Comparison of ENCODE assay signal across 8 mouse cellular contexts in the genomic region with DNA sequence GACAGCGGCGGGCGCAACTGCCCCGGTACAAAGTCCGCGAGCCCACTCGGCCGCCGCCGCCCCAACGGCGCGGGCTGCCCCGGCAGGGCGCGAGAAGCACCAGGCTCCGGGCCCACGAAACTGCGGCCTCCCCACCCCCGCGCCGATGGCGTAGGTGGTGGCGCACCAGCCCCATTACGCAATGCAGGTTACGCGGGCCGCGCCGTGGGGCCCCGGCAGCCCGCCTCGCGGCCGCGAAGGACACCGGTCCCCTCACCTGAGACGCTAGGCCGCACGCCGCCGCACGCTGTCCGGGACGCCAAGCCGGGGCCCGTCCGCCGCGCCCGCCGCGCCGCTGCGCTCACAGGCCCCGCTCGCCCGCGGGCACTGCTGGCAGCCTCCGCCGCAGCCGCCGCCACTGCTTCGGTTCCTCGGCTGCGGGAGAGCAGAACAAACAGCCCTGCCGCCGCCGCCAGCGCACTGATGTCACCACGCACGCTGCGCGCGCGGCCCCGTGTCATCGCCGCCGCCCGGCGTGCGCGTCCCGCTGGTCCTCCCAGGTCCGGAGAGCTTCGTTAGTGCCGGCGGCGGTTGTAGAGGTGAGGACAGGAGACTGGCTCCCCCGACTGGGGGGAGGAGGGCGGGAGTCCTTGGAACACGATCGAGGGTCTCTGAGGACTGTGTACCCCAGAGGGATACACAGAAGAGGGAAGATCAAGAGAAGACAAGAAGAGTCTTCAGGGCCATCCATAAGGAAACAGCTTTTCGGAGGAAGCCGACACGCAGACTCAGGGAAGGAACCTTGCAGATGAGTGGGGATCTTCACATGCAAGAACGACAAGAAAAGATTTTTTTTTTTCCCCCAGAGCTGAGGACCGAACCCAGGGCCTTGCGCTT. TPM values are rescaled to one million over a fixed set of nuclear protein-coding genes. Genes with fewer than 3 reads are reported as not detected.
DNase-seq lines count a peak whose midpoint lies in the region; ATAC-seq and TF ChIP-seq lines count a peak whose summit lies in the region.

A gene (minus strand): TSS at position 461 of the 876 bp plus-strand sequence.

- H3K27ac ChIP-seq in bone marrow macrophage, adult 2 months (ENCODE audit: insufficient read depth, low read depth, low read length): peak within 1 kb of the TSS; percentile 85
- H3K27ac ChIP-seq in embryonic fibroblast, embryonic 13.5 days (ENCODE audit: insufficient read depth, low read length): peak within 1 kb of the TSS; percentile 97
- H3K27ac ChIP-seq in heart, embryonic 10.5 days: peak within 1 kb of the TSS; percentile 100
- H3K27ac ChIP-seq in kidney, embryonic 15.5 days: peak within 1 kb of the TSS; percentile 99

- DNase-seq in A20 (ENCODE audit: low read depth, low spot score) (peak; percentile 93), liver (peak; percentile 92)
- DNase-seq in heart, embryonic 10.5 days (ENCODE audit: low spot score): peak; percentile 96
- DNase-seq in spleen, postnatal 4 days (ENCODE audit: low spot score in 2 of 2): peak; percentile 89 to 95

- under 1% methylated on average over 97 of the region's 100 CpGs for WGBS in heart, embryonic 10.5 days
- WGBS in kidney, embryonic 15.5 days: under 1% methylated on average over 99 of the region's 100 CpGs

- H3K27me3 ChIP-seq in heart, embryonic 10.5 days (ENCODE audit: insufficient read depth, poor library complexity, severe bottlenecking): no peaks in the 10 kb centered on the region
- no peaks in the 10 kb centered on the region for H3K27me3 ChIP-seq in kidney, embryonic 15.5 days

- H3K4me1 ChIP-seq in bone marrow macrophage, adult 2 months (ENCODE audit: control insufficient read depth, insufficient read depth, low read length): peaks cover 20% of the 10 kb centered on the region
- H3K4me1 ChIP-seq in embryonic fibroblast, embryonic 13.5 days (ENCODE audit: control insufficient read depth, insufficient read depth, low read length): peaks cover 6% of the 10 kb centered on the region
- peaks cover 15% of the 10 kb centered on the region; the same call in 1 of the 2 replicates for H3K4me1 ChIP-seq in heart, embryonic 10.5 days
- H3K4me1 ChIP-seq in kidney, embryonic 15.5 days: peaks cover 32% of the 10 kb centered on the region

- TF ChIP-seq POLR2A in bone marrow macrophage, adult 2 months (IDR thresholded peaks at IDR 0.05; ENCODE audit: borderline replicate concordance, low read depth, low read length): no peak
- peak; percentile 90 for TF ChIP-seq POLR2A in embryonic fibroblast, embryonic 13.5 days (IDR thresholded peaks at IDR 0.05; ENCODE audit: low read depth, low read length)

- H3K4me2 ChIP-seq in kidney, embryonic 15.5 days: peak within 1 kb of the TSS; percentile 72

- peak within 1 kb of the TSS; percentile 70 for H3K4me3 ChIP-seq in bone marrow macrophage, adult 2 months (ENCODE audit: insufficient read depth, low read length)
- peak within 1 kb of the TSS; percentile 97 for H3K4me3 ChIP-seq in embryonic fibroblast, embryonic 13.5 days (ENCODE audit: insufficient read depth, low read length)
- H3K4me3 ChIP-seq in heart, embryonic 10.5 days: peak within 1 kb of the TSS; percentile 95
- H3K4me3 ChIP-seq in kidney, embryonic 15.5 days (replicated peaks): peak within 1 kb of the TSS; percentile 98

- ATAC-seq in kidney, embryonic 15.5 days (replicated peaks; ENCODE audit: low FRiP score): peak; percentile 94
- peak; percentile 70 for ATAC-seq in monocyte, adult 5-6 weeks (replicated peaks; ENCODE audit: insufficient number of reproducible peaks, low FRiP score, low TSS enrichment, poor library complexity, severe bottlenecking)

- peak within 1 kb of the TSS; percentile 100 for H3K9ac ChIP-seq in kidney, embryonic 15.5 days

- no peaks in the 10 kb centered on the region for H3K9me3 ChIP-seq in heart, embryonic 10.5 days
- no peaks in the 10 kb centered on the region for H3K9me3 ChIP-seq in kidney, embryonic 15.5 days (replicated peaks)

- TF ChIP-seq CTCF in bone marrow macrophage, adult 2 months (IDR thresholded peaks at IDR 0.05; ENCODE audit: low read depth, low read length): no peak
- no peak for TF ChIP-seq CTCF in embryonic fibroblast, embryonic 13.5 days (IDR thresholded peaks at IDR 0.05; ENCODE audit: borderline replicate concordance, insufficient read depth, low read length)

- no peaks in the 10 kb centered on the region for H3K36me3 ChIP-seq in heart, embryonic 10.5 days
- no peaks in the 10 kb centered on the region for H3K36me3 ChIP-seq in kidney, embryonic 15.5 days

RNA-seq across cellular contexts. Expression of the gene that starts here (rescaled TPM):
- 72.2 and 88.2 TPM in 2 replicates for polyA plus RNA-seq in bone marrow macrophage, adult 2 months (2012; ENCODE audit: insufficient read depth, insufficient read length, missing spikeins)
- 79.6 and 80.7 TPM in 2 replicates for polyA plus RNA-seq in embryonic fibroblast, embryonic 13.5 days (2011; ENCODE audit: insufficient read length, low read depth, missing spikeins)
- polyA plus RNA-seq in heart, embryonic 10.5 days (2016; fragmentation: Nextera tagmentation; extraction: Ambion mirVana): 73.1 and 105 TPM in 2 replicates
- 100 and 101 TPM in 2 replicates for polyA plus RNA-seq in kidney, embryonic 15.5 days (2015; fragmentation: Nextera tagmentation; extraction: Ambion mirVana)
- 35.0 to 93.9 TPM (median 47.1 TPM) in 3 replicates for total RNA-seq in monocyte, adult 5-6 weeks (2017)

Comparison
In these comparisons a context has a peak if more than half of its experiments do, and no peak if none do; other contexts are left out.
1. Peak in every context shown above with its lines: DNase-seq, ATAC-seq, H3K4me3 ChIP-seq and H3K27ac ChIP-seq.